Mouse (Mus musculus) kidney, postnatal 14 days (tissue): ENCODE measurements around the gene Tbx19.
A peak's percentile ranks its signal among the peaks of the same experiment; 100 is the strongest.

Experiments used
- DNase-seq: peaks from one replicate; pipeline ENCODE4 v3.0.0; 2022; ENCODE audit warnings: mixed read lengths

Gene Tbx19

GRCm38 (mm10) chr1:165160723-165161405 is at the start of gene Tbx19:
TSS of gene Tbx19 (minus strand) at chr1:165160773.
- no peak for DNase-seq

- no peak for DNase-seq
Measured at GRCm38 (mm10) chr1:165205591-165205990, 45.0 kb upstream of the Tbx19 start.

- no peak for DNase-seq
Measured at GRCm38 (mm10) chr1:165203488-165204035, 43.0 kb upstream of the Tbx19 start.

- DNase-seq, result no peak
Measured at GRCm38 (mm10) chr1:165201445-165202012, 41.0 kb upstream of the Tbx19 start.

- DNase-seq, result no peak
Measured at GRCm38 (mm10) chr1:165200748-165201147, 40.2 kb upstream of the Tbx19 start.

- DNase-seq, result peak; percentile 45
Measured at GRCm38 (mm10) chr1:165199639-165200038, 39.1 kb upstream of the Tbx19 start.

- DNase-seq, result no peak
Measured at GRCm38 (mm10) chr1:165198951-165199350, 38.4 kb upstream of the Tbx19 start.

GRCm38 (mm10) chr1:165197875-165198274 is 37.3 kb upstream of the Tbx19 start:
- no peak for DNase-seq

- no peak for DNase-seq
Measured at GRCm38 (mm10) chr1:165195396-165195960, 34.9 kb upstream of the Tbx19 start.

GRCm38 (mm10) chr1:165194662-165195013 is 34.1 kb upstream of the Tbx19 start:
- no peak for DNase-seq

- peak; percentile 97 for DNase-seq
Measured at GRCm38 (mm10) chr1:165193880-165194661, 33.5 kb upstream of the Tbx19 start, which contains the start of gene Sft2d2. TSS of gene Sft2d2 (minus strand) at chr1:165194438.

GRCm38 (mm10) chr1:165193426-165193825 is 32.9 kb upstream of the Tbx19 start:
- no peak for DNase-seq

- DNase-seq, result no peak
Measured at GRCm38 (mm10) chr1:165192714-165193264, 32.2 kb upstream of the Tbx19 start.

- DNase-seq, result no peak
Measured at GRCm38 (mm10) chr1:165192102-165192501, 31.5 kb upstream of the Tbx19 start.

GRCm38 (mm10) chr1:165191611-165192010 is 31.0 kb upstream of the Tbx19 start:
- DNase-seq, result no peak

GRCm38 (mm10) chr1:165190571-165191273 is 30.1 kb upstream of the Tbx19 start:
- no peak for DNase-seq

- no peak for DNase-seq
Measured at GRCm38 (mm10) chr1:165190068-165190467, 29.5 kb upstream of the Tbx19 start.

- no peak for DNase-seq
Measured at GRCm38 (mm10) chr1:165188806-165189580, 28.4 kb upstream of the Tbx19 start.

GRCm38 (mm10) chr1:165187357-165187756 is 26.8 kb upstream of the Tbx19 start:
- DNase-seq, result no peak

GRCm38 (mm10) chr1:165186491-165186890 is 25.9 kb upstream of the Tbx19 start:
- no peak for DNase-seq

GRCm38 (mm10) chr1:165185116-165185515 is 24.5 kb upstream of the Tbx19 start:
- DNase-seq, result no peak
